Comparison of ENCODE assay signal across 8 mouse cellular contexts in the genomic region with DNA sequence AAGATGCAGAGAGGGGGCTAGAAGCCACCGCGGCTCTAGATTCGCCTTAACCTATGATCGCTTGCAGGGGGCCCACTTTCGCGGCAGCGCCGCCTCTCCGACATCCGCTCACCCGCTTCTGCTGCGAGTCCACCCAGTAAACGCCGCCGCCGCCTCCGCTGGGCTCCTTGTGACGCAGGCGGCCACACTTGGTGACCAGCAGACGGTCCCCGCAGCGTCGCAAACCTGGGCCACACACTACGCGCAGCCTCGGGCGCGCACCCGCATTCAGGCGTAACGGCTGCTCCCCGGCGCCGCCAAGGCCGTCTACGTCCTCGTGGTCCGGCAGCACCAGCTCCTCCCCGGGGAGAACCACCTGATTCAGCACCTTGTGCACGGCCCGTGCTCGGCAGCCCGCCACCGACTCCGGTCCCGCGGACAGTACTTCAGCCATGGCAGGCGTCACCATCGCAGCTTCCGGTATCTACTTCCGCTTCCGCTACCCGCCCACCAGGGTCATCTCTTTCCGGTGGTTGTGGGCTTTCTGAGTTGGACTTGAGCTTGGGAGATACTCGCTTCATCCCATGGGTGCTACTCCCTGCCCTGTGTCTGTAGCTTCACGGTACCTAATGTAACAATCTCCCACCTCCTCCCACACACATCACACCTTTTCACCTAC. TPM values are rescaled to one million over a fixed set of nuclear protein-coding genes. Genes with fewer than 3 reads are reported as not detected.
DNase-seq lines count a peak whose midpoint lies in the region; ATAC-seq lines count a peak whose summit lies in the region.

No protein-coding gene starts in this region.

- peak; percentile 92 for ATAC-seq in CD4-positive, CD25-positive, alpha-beta regulatory T cell, adult 4 months
- peak; percentile 73 for ATAC-seq in heart, embryonic 14.5 days (ENCODE audit: insufficient number of reproducible peaks, insufficient read depth, low FRiP score, low read depth)
- peak; percentile 89 for ATAC-seq in liver, embryonic 12.5 days

- peaks cover 4% of the 10 kb centered on the region; the same call in 1 of the 2 replicates for H3K27me3 ChIP-seq in heart, embryonic 14.5 days (ENCODE audit: control insufficient read depth, insufficient read depth, low read length)
- peaks cover 16% of the 10 kb centered on the region for H3K27me3 ChIP-seq in liver, embryonic 12.5 days (replicated peaks)
- no peaks in the 10 kb centered on the region for H3K27me3 ChIP-seq in splenic B cell, adult 2 months (ENCODE audit: control insufficient read depth, insufficient read depth, low read length, poor library complexity, severe bottlenecking)

- peak overlapping the region; percentile 81 to 85 for H3K27ac ChIP-seq in heart, embryonic 14.5 days (replicated peaks in 1 of 2; ENCODE audit: control insufficient read depth in 1 of 2, insufficient read depth in 1 of 2, low read depth in 2 of 2, low read length in 2 of 2)
- peak overlapping the region; percentile 89 for H3K27ac ChIP-seq in liver, embryonic 12.5 days

- H3K36me3 ChIP-seq in heart, embryonic 14.5 days (ENCODE audit: control insufficient read depth, insufficient read depth, low read length), result peaks cover 33% of the 10 kb centered on the region
- H3K36me3 ChIP-seq in liver, embryonic 12.5 days, result peaks cover 32% of the 10 kb centered on the region
- peaks cover 1% of the 10 kb centered on the region for H3K36me3 ChIP-seq in splenic B cell, adult 2 months (ENCODE audit: control insufficient read depth, insufficient read depth, low read length, poor library complexity, severe bottlenecking)

- peaks cover 2 to 8% of the 10 kb centered on the region in 2 experiments; a peak in 3 of 4 replicates for H3K4me1 ChIP-seq in heart, embryonic 14.5 days (ENCODE audit: control insufficient read depth in 2 of 2, insufficient read depth in 2 of 2, low read length in 2 of 2)
- H3K4me1 ChIP-seq in liver, embryonic 12.5 days, result peaks cover 21% of the 10 kb centered on the region

- 1% methylated on average over 56 of the region's 56 CpGs for WGBS in heart, embryonic 14.5 days
- under 1% methylated on average over 56 of the region's 56 CpGs for WGBS in liver, embryonic 12.5 days (ENCODE audit: insufficient replicate concordance)

- peak overlapping the region; percentile 65 for H3K4me2 ChIP-seq in heart, embryonic 14.5 days (ENCODE audit: low read length)
- H3K4me2 ChIP-seq in liver, embryonic 12.5 days, result peak overlapping the region; percentile 82

- no peaks in the 10 kb centered on the region for H3K9me3 ChIP-seq in heart, embryonic 14.5 days (ENCODE audit: control insufficient read depth, low read length)
- no peaks in the 10 kb centered on the region for H3K9me3 ChIP-seq in liver, embryonic 12.5 days (replicated peaks)

- peak; percentile 44 for DNase-seq in c-Kit-negative CD71-positive TER-119-positive erythroid progenitor cells, embryonic 14.5 days (ENCODE audit: low read depth, low spot score)
- DNase-seq in fat pad, adult 2 months (ENCODE audit: extremely low read depth, low read depth, low spot score), result peak; percentile 26
- DNase-seq in kidney, postnatal 10 days, result peak; percentile 90
- peak; percentile 79 for DNase-seq in naive thymus-derived CD4-positive, alpha-beta T cell, adult 2 months (ENCODE audit: low read depth)
- peak; percentile 86 for DNase-seq in splenic B cell, adult 2 months (ENCODE audit: low read depth, low spot score)

- H3K9ac ChIP-seq in heart, embryonic 14.5 days (ENCODE audit: low read length), result peak overlapping the region; percentile 86
- peak overlapping the region; percentile 84 for H3K9ac ChIP-seq in liver, embryonic 12.5 days

- H3K4me3 ChIP-seq in heart, embryonic 14.5 days (ENCODE audit: control insufficient read depth in 1 of 2, insufficient read depth in 1 of 2, low read depth in 1 of 2, low read length in 2 of 2), result peak overlapping the region; percentile 83 to 95
- H3K4me3 ChIP-seq in liver, embryonic 12.5 days, result peak overlapping the region; percentile 83

RNA-seq across cellular contexts. Expression of a gene that starts 21.6 kb away (rescaled TPM):
- 1 to 10 TPM; 1.5 to 2.7 TPM for polyA plus RNA-seq in CD4-positive, CD25-positive, alpha-beta regulatory T cell, adult 4 months (2017; shearing (Covaris generic))
- 12.1 and 15.0 TPM in 2 replicates for polyA plus RNA-seq in heart, embryonic 14.5 days (2014; fragmentation: Nextera tagmentation; extraction: Ambion mirVana)
- polyA plus RNA-seq in liver, embryonic 12.5 days (2016; fragmentation: Nextera tagmentation; extraction: Ambion mirVana), result 11.4 and 11.6 TPM in 2 replicates

RNA-seq across cellular contexts. Expression of a gene that starts 22.2 kb away (rescaled TPM):
- 10 to 100 TPM; 30.8 to 38.4 TPM for polyA plus RNA-seq in CD4-positive, CD25-positive, alpha-beta regulatory T cell, adult 4 months (2017; shearing (Covaris generic))
- polyA plus RNA-seq in heart, embryonic 14.5 days (2014; fragmentation: Nextera tagmentation; extraction: Ambion mirVana), result 30.9 and 32.3 TPM in 2 replicates
- polyA plus RNA-seq in liver, embryonic 12.5 days (2016; fragmentation: Nextera tagmentation; extraction: Ambion mirVana), result 90.7 and 92.0 TPM in 2 replicates

RNA-seq across cellular contexts. Expression of a gene that starts 23.4 kb away (rescaled TPM):
- polyA plus RNA-seq in CD4-positive, CD25-positive, alpha-beta regulatory T cell, adult 4 months (2017; shearing (Covaris generic)), result 10 to 100 TPM; 21.2 to 22.1 TPM
- 10.1 and 10.6 TPM in 2 replicates for polyA plus RNA-seq in heart, embryonic 14.5 days (2014; fragmentation: Nextera tagmentation; extraction: Ambion mirVana)
- 8.7 and 8.8 TPM in 2 replicates for polyA plus RNA-seq in liver, embryonic 12.5 days (2016; fragmentation: Nextera tagmentation; extraction: Ambion mirVana)

Comparison
In these comparisons a context has a peak if more than half of its experiments do, and no peak if none do; other contexts are left out.
1. Peak in every context shown above with its lines: DNase-seq, ATAC-seq, H3K4me3 ChIP-seq and H3K27ac ChIP-seq.
2. DNase-seq: peak in every context shown above with its lines; median percentile 90 in kidney, postnatal 10 days; 86 in splenic B cell, adult 2 months; 79 in naive thymus-derived CD4-positive, alpha-beta T cell, adult 2 months; 44 in c-Kit-negative CD71-positive TER-119-positive erythroid progenitor cells, embryonic 14.5 days; 26 in fat pad, adult 2 months.